Mouse (Mus musculus) heart, postnatal 25 days (tissue): ENCODE measurements around the gene Arhgef7. TPM values are rescaled to one million over a fixed set of nuclear protein-coding genes. Genes with fewer than 3 reads are reported as not detected.

Experiments used
- DNase-seq: peaks from one replicate; pipeline ENCODE4 v3.0.0; 2022; ENCODE audit warnings: low spot score
- intact Hi-C: fragments of 180-260 bp; cut with DNase I; formaldehyde crosslinking; loops from one replicate; pipeline ENCODE4 v1.15.1; 2025
- total RNA-seq, 2 experiments: library from RNA; stranded (reverse); gene quantifications; 2 replicates each; pipeline ENCODE4 v1.2.3; 2021

Gene Arhgef7
- total RNA-seq, 2 experiments from 2014 or later = 153 to 155 TPM

- DNase-seq = no peak
- intact Hi-C loops = no loop called here
Observed at GRCm38 (mm10) chr8:11782607-11783006, 55.1 kb downstream of the Arhgef7 start.

- intact Hi-C loops = no loop called here
- no peak for DNase-seq
Observed at GRCm38 (mm10) chr8:11783861-11784594, 56.5 kb downstream of the Arhgef7 start.

- intact Hi-C loops = no loop called here
- DNase-seq = no peak
Observed at GRCm38 (mm10) chr8:11785121-11785520, 57.6 kb downstream of the Arhgef7 start.

GRCm38 (mm10) chr8:11785539-11786046 is 58.1 kb downstream of the Arhgef7 start:
- intact Hi-C loops = no loop called here
- no peak for DNase-seq

- intact Hi-C loops = loop anchor here (1.0 kb wide), 1 partner anchor 32 kb away; no protein-coding TSS in a partner anchor
- DNase-seq = no peak
Observed at GRCm38 (mm10) chr8:11788252-11788651, 60.7 kb downstream of the Arhgef7 start.

- intact Hi-C loops = no loop called here
- DNase-seq = no peak
Observed at GRCm38 (mm10) chr8:11789168-11789567, 61.6 kb downstream of the Arhgef7 start.

GRCm38 (mm10) chr8:11794956-11795355 is 67.4 kb downstream of the Arhgef7 start:
- intact Hi-C loops = no loop called here
- no peak for DNase-seq

GRCm38 (mm10) chr8:11797128-11797527 is 69.6 kb downstream of the Arhgef7 start:
- intact Hi-C loops = no loop called here
- no peak for DNase-seq

GRCm38 (mm10) chr8:11797729-11798479 is 70.4 kb downstream of the Arhgef7 start:
- DNase-seq = no peak
- intact Hi-C loops = no loop called here

GRCm38 (mm10) chr8:11798480-11798867 is 71.0 kb downstream of the Arhgef7 start:
- DNase-seq = no peak
- intact Hi-C loops = no loop called here

GRCm38 (mm10) chr8:11799098-11799497 is 71.6 kb downstream of the Arhgef7 start:
- intact Hi-C loops = no loop called here
- DNase-seq = no peak

GRCm38 (mm10) chr8:11800481-11800880 is 73.0 kb downstream of the Arhgef7 start:
- DNase-seq = no peak
- intact Hi-C loops = no loop called here

- intact Hi-C loops = no loop called here
- DNase-seq = no peak
Observed at GRCm38 (mm10) chr8:11801571-11801970, 74.0 kb downstream of the Arhgef7 start.

GRCm38 (mm10) chr8:11804914-11805313 is 77.4 kb downstream of the Arhgef7 start:
- no peak for DNase-seq
- intact Hi-C loops = no loop called here

- DNase-seq = no peak
- intact Hi-C loops = no loop called here
Observed at GRCm38 (mm10) chr8:11806252-11806651, 78.7 kb downstream of the Arhgef7 start.

GRCm38 (mm10) chr8:11807361-11807760 is 79.8 kb downstream of the Arhgef7 start:
- intact Hi-C loops = no loop called here
- DNase-seq = no peak

- DNase-seq = no peak
- intact Hi-C loops = no loop called here
Observed at GRCm38 (mm10) chr8:11808047-11808446, 80.5 kb downstream of the Arhgef7 start.

GRCm38 (mm10) chr8:11810426-11810825 is 82.9 kb downstream of the Arhgef7 start:
- no peak for DNase-seq
- intact Hi-C loops = no loop called here

- intact Hi-C loops = no loop called here
- DNase-seq = no peak
Observed at GRCm38 (mm10) chr8:11813801-11814200, 86.3 kb downstream of the Arhgef7 start.

GRCm38 (mm10) chr8:11815206-11815605 is 87.7 kb downstream of the Arhgef7 start:
- DNase-seq = no peak
- intact Hi-C loops = loop anchor here (5.0 kb wide), 1 partner anchor 107 kb away; no protein-coding TSS in a partner anchor

- DNase-seq = no peak
- intact Hi-C loops = no loop called here
Observed at GRCm38 (mm10) chr8:11820136-11820535, 92.6 kb downstream of the Arhgef7 start.
